Mouse (Mus musculus): ENCODE data around the gene Vamp2.

Gene Vamp2

DNA sequence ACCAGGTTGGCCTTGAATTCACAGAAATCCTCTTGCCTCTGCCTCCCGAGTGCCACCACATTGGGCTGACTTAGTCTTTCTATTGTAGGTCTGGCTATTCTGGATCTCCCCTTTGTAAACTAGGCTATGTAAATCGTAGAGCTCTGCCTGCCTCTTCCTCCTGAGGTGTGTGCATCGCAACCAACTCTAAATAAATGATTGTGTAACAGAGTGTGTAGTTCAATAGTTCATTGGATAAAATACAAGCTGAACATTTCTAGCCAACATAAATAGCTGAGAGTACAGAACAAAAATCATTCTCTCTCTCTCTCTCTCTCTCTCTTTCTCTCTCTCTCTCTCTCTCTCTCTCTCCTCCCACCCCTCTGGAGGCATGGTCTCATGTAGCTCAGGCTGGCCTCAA is 26.3 kb downstream of the Vamp2 start:
- no peak for DNase-seq (ENCODE audit: low spot score in 2 of 2)

DNA sequence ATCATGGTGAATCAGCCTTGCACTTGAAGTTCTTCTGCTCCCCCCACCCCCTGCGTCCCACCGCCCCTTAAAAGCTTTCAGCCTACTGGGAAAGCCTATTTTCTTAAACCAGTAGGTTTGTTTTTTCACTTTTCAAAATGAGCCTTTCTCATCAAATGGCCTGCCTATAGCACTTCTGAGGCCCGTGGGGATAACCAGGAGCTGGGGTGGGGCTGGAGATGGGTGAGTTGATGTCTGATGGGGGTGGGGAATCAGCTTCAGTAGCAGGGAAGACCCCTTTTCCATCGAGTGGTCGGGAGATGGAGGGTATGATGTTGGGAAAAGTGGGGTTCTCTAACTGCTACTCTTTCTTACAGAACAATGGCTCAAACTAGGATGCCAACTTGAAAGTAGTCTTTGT is 28.6 kb downstream of the Vamp2 start:
- no peak for DNase-seq (ENCODE audit: low spot score in 2 of 2)

DNA sequence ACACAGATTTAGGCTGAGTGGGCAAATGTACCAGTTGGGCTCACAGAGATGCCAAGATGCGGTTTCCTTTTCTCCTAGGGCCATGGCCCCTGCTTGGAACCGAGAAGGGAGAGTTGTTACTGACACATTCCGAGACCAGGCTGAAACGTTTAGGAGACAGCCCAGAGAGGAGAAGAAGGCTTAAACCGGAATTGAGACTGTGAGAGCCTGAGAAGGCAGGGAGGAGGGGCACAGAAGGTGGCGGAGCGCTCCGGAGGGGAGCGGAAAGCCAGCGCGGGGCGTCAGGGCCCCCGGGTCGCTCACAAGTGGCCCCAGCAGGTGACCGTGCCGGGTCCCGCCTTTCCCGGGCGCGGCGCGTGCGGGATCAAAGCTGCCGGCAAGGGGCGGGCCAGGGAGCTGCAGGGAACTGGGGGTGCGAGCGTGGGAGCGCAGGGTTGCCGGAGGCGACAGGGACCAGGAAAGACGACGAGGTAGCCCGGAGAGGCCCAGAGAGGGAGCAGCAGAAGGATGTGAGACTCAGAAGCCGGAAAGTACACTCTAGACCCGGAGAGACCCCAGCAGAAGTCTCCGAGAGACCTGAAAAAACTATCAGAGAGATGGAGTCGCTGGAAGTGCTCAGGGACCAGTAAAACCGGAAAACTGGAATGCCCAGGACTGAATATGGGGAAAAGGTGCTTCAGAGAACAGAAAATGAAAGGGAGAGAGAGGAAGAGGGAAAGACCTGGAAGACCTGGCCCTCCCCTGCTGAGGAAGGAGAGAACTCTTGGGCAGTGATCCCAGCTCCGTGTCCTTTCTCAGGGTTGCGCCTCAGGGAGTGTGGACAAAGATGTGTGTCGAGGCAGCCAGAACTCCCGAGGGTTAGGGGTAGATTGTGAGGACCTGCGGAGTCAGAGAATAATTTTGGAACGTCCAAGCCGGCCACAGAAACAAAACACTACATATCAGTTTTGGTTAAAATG is 29.7 kb downstream of the Vamp2 start:
- DNase-seq (ENCODE audit: low spot score in 2 of 2): peak in 1 of 2 experiments; percentile 60

DNA sequence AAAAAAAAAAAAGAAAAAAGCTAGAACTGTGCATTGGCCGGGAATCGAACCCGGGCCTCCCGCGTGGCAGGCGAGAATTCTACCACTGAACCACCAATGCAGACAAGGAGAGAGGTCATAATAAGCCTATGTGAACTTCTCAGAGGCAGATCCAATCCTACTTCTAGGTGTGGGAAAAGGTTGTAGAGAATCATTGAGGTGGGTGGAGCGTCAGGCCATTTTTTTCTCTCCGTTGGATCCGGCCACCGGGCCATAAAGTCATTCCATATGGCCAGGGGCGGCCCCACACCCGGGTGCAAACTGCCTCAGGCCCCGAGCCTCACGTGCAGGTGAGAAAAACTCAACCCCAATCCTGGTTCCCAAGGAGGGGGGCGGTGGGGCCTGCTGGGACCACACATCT is 30.5 kb downstream of the Vamp2 start:
- peak; percentile 72 to 80 for DNase-seq (ENCODE audit: low spot score in 2 of 2)

DNA sequence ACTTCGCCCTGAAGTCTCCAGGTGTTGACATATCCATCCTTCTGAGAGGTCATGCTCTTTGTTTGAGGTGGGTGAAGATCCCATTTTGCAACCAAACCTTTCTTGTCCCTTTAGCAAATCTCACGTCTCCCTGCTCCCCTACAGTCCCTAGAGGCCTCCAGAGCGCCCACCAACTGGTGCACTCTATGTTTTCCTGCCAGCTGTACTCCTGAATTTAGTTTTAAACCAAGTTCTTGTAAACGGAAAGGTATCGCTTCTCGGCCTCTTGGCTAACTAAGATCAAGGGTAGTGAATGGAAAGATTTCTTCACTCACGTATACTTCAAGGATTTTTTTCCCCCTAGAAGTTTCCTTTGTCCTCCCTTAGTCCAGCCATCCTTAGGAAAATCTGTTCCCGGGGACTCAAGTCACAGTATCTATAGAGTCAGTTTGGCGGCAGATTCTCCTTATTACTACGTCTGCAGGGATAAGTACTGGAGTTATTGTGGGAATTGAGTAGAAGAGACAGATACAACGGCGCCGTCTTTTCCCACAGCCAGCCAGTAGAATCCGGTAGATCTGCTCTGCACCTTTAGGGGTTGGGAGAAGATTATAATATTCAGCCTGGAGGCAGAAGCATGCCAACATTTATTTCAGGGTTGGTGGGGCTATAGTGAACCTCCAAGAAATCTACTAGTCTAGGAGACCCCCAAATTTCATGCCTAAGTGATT is 31.3 kb downstream of the Vamp2 start:
- DNase-seq (ENCODE audit: low spot score in 2 of 2): no peak

DNA sequence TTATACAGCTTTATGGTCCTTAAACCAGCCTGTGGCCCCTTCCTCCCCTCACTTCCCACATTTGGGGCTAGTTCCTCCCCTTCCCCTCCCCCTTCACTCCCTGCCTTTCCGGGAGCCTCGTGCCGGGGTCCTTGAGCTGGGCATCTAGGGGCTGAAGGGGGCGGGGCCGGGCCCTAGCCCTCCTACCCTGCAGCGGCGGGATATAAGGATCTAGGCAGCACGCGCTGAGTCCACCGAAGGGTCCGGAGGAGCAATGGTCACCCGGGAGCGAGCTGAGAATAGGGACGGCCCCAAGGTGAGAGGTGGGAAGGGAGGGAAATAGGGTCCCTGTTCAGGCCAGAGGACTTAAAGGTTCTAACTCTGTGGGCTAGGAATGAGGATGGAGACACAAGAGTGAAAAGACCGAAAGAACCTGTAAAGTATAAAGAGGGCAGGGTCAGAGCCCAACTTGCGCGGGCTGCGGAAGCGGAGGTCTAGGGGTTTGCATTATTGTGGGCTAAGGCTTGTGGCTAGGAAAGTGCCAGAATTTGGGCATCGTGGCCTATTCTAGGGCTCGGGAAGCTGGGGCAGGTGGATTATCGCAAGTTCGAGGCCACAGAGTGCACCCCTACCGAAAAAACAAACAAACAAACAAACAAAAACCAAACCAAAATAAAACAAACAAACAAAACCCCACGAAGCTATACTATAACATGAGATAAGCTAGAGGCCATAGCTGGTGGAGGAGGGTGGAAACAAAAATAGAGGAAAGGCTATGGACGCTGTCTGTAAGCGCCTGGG is 32.1 kb downstream of the Vamp2 start, which contains the start of gene Hes7:
Gene Hes7 (plus strand): TSS at position 184 of the 780 bp plus-strand sequence.
- DNase-seq (ENCODE audit: low spot score in 2 of 2): no peak

DNA sequence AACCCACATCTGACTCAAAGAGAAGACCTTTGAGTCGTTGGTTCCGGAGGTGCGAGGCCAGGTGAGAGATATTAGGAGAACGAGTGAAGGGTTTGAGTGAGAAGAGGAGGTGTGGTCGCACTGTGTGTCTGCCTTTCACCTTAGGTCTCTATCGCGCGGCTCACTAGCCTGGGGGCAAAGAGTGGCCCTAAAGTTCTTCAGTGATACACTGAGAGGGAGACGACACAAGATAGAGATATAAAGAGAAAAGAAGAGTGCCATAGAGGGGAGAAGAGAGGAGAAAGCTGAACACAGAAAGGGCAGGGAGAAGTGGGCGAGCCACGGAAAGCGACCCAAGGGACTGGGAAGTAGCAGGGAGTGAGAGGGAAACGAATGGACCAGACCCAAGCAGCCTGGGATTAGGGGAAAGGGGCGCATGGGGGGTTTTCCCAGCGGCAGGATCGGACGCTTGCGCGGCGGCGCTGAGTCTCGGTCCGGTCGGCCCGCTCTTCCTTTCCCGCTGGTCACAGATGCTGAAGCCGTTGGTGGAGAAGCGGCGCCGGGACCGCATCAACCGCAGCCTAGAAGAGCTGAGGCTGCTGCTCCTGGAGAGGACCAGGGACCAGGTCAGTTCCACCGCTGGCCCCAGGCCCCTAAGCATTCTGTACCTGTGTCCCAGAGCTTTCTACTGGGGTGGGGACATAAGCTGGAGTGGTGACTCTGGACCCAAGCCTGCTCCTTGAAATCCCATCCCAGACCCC is 32.9 kb downstream of the Vamp2 start:
- DNase-seq (ENCODE audit: low spot score in 2 of 2): no peak

DNA sequence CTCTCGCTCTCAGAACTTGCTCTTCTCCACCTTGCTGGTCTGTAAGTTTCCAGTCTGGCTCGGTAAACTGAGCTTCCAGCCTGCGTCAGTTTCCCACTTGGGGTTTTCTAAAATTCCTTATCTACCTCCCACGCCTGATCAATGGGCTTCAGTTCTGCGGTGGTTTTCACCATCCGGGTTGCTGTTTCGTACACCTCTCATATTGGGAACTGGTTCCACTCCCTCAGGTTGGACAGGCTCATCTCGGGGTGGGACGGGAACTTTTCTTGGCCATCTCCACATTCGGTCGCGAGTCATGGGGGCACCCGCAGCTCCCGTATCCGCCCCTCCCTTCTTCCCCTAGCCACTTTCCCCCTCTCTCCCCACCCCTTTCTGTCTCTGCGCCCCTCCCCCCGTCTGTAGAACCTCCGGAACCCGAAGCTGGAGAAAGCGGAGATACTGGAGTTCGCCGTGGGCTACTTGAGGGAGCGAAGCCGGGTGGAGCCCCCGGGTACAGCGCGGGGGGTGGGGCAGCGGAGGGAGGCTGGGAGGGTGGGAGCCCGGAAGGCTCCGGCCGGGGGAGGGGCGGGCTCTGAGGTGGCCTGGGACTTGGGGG is 33.5 kb downstream of the Vamp2 start:
- DNase-seq (ENCODE audit: low spot score in 2 of 2): no peak

DNA sequence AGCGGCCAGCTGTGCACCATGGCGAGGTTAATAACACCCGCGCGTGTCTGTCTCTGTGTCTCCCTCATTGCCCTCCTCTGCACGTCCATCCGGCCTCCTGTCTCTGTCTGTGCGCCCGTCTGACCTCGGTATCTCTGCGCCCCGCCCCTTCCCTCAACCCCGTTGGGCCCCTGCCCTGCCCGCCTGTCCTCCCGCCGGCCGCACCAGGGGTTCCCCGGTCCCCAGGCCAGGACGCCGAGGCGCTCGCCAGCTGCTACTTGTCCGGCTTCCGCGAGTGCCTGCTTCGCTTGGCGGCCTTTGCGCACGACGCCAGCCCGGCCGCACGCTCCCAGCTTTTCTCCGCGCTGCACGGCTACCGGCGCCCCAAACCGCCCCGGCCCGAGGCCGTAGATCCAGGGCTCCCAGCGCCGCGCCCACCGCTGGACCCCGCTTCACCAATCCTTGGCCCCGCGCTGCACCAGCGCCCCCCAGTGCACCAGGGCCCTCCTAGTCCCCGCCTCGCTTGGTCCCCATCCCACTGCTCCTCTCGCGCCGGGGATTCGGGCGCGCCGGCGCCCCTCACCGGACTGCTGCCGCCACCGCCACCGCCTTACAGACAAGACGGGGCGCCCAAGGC is 34.2 kb downstream of the Vamp2 start, which contains the start of gene 9130213A22Rik:
Gene 9130213A22Rik (minus strand): TSS at position 254 of the 616 bp plus-strand sequence.
- DNase-seq (ENCODE audit: low spot score in 2 of 2): peak; percentile 90 to 91

DNA sequence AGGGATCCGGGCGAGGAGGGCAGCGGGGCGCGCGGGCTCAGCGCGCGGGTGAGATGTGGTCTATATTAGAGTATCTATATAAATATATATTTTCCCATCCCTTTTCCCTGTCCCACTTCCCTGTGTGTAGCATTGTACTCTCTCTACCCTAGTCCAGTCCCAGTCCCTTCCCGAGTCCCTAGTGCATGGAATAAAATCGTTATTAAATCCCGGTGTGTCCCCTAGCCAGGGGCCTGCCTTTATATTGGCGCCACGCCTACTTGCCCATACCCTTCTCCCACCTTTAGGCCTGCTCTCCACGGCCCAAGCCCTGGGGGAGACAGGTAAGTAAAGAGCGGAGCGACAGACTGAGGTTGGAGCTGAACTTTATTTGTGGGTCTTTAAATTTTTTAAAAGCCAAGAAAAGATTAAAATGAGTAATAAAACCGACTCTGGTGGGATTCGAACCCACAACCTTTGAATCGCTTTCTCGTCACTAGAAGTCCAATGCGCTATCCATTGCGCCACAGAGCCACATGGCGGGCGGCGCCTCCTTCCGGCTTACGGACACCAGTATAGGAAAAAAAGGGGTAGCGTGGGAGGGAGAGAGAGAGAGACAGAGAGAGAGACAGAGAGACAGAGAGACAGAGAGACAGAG is 34.9 kb downstream of the Vamp2 start:
- DNase-seq (ENCODE audit: low spot score in 2 of 2): peak; percentile 85 to 87

DNA sequence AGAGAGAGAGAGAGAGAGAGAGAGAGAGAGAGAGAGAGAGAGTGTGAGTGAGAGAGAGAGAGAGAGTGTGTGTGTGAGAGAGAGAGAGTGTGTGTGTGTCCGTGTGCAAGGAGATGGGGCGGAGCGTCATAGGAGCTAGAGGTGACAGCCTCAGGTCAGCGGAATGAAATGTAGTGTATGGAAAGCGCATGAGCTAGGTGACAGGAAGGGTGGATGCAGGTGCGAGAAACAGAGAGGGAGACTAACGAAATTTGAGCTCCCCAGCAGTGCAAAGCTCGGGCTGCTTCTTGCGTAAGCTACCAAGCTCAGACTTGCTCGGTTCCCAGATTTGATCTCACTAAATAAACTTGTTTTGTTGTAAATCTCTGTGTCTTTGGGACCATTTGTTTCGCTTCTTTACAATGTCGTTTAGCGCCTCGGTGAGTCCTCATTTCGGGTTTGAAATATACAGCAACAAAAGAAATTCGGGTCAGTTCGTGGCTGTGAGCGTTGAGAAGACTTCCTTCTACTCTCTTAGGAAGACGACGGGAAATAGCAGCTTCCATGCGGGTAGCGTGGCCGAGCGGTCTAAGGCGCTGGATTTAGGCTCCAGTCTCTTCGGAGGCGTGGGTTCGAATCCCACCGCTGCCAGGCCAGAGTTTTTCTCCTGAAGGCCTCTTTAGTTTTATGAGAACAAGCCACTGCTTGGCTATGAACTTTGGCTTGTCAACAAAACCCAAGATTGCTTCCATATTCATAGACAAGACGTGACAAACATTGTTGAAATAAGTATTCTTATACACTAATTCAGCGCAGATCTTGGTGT is 35.6 kb downstream of the Vamp2 start:
- DNase-seq (ENCODE audit: low spot score in 2 of 2): peak; percentile 82 to 87

DNA sequence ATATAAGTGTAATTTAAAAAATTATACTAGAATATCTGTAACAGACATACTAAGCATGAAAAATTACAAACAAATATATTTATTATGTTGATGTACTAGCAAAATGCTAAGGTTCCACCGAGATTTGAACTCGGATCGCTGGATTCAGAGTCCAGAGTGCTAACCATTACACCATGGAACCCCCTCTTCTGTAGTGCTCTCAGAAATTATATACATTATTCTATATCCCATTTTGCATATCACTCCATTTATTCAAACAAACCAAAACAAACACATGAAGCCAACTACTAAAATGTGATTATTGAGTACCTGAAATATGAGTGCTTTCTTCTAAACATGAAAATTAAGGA is 36.2 kb downstream of the Vamp2 start:
- DNase-seq (ENCODE audit: low spot score in 2 of 2): no peak

DNA sequence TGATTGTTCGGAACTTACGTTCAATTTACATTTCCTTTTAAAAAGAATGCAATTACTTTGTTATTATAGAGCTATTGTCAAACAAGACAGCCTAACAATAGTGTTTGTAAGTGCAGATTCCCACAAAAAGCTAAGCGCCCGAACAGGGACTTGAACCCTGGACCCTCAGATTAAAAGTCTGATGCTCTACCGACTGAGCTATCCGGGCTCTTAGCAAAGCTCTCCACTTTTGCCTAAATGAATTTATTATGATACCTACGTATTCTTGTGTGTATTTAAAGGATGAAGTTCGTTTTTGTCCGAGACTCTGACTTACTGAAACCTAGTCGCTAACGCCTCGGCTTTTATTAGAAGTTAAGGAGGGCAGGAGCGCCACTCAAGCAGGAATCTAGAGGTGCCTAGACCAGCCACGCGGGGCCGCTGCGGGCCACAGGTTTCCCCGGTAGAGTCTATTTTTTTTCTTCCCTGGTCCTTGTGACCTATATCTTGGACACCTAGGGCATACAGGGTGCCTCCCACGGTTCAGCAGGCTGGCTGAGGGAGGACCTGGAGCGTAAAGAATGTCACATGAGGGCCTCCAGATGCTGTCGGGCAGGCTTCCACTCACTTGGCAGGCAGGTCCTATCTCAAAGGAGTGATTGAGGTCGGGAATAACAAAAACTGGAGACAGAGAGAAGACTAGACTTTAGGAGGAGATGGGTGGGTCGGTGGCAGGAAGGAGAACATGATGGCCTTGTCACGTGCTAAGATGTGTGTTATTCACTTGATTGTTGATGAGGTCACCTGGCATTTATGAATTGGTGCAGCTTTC is 37.0 kb downstream of the Vamp2 start:
- peak; percentile 72 to 76 for DNase-seq (ENCODE audit: low spot score in 2 of 2)

DNA sequence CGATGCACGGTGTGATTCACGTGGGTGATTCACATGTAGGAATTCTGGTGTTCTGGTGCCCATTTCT is 37.4 kb downstream of the Vamp2 start, which contains the start of gene Aloxe3:
Gene Aloxe3 (plus strand): TSS at position 45 of the 67 bp plus-strand sequence.
- DNase-seq (ENCODE audit: low spot score in 2 of 2): no peak

DNA sequence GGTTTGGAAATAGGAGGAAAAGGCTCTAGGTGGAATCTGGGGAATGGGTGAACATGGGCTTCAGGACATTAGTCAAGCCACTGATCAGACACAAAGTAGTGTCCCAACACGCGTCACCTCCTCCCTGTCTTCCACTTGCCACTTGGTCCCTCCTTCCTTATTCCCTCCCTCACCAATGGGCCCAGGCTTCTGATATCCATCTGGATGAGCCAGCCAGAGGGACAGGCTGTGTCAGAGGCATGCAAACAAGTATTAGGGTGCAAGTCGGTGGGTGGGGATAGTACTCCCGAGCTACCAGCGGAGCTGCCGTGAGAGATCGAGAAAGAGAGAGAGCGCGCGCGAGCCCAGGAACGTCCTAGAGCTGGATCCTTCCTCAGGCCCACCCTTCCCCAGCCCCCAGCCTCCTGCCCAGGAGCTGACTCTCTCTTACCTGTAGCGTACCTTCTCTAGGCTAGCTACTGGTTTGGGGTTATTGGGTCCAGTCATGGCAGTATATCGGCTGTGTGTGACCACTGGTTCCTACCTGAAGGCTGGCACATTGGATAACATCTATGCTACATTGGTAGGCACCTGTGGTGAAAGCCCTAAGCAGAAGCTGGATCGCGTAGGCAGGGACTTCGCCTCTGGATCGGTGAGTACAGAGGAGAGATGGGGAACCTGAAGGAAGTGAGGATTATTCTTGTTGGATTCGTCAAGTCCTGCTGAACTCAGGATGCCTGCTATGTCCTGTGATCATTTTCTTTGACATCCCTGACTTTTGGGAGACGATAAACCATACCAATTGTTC is 37.8 kb downstream of the Vamp2 start:
- no peak for DNase-seq (ENCODE audit: low spot score in 2 of 2)

DNA sequence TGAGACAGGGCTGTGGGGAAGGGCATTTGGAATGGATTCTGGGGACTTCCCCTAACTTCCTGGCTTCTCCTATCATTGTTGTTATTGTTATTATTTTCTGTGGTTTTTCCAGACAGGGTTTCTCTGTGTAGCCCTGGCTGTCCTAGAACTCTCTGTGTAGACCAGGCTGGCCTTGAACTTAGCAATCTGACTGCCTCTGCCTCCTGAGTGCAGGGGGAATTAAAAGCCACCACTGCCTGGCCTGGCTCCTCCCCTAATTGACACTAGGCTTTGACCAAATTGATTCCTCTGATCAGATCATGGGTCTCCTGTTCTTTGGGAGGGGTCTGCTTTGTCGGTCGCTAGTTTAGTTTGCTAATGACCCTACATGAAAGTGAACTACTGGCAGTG is 38.4 kb downstream of the Vamp2 start:
- no peak for DNase-seq (ENCODE audit: low spot score in 2 of 2)

DNA sequence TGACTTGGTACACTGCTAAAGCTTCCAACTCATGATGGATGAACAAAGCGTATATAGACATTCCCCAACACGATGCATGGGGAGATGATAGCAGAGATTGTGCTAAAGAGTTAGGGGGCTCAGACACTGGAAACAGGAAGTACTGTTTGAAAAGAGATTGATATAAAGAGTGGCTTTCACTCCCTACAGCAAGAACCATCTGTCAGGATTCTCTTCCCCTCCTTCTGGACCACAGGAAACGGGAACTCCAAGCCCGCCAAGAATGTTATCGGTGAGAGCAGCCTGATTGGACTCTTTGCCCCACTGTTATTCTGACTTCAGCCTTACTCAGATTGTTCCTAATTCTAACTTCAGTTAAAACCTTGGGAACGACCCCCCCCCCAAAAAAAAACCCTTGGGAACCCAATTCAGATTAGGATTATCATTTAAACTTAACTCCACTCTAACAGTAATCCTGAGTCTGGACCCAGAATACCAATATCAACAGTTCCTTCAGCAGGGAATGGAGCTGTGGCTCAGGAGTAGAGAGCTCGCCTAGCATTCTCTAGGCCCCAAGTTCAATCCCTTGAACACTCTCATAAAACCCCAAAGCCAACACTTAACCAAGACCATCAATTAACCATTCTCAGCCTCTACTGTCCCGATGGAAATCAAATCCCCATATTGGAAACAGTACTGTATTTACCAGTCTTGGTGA is 40.3 kb downstream of the Vamp2 start:
- no peak for DNase-seq (ENCODE audit: low spot score in 2 of 2)

DNA sequence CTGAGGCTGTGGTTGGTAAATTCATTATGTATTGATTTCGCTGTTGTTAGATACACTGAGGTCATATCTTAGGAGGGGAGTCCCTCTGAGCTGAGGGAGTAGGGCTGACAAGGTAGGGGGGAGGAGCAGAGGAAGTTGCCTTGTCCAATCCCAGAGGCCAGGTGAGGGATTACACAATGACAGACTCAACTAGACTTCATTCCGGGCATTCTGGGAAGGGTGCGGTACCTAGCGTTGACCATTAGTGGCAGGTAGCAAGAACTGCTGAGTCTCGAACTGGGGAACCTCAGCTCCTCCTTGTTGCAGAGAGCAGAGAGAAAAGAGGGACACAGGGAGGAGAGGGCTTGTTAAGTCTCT is 45.3 kb downstream of the Vamp2 start:
- no peak for DNase-seq (ENCODE audit: low spot score in 2 of 2)
